Mouse (Mus musculus): ENCODE results near the gene Myo1e.

- no peak for TF ChIP-seq POLR2A (IDR thresholded peaks at IDR 0.05; ENCODE audit: low read depth, low read length)
- no peak for TF ChIP-seq CTCF (IDR thresholded peaks at IDR 0.05; ENCODE audit: extremely low read depth, insufficient read depth, insufficient read length, insufficient replicate concordance)
Observed at GRCm38 (mm10) chr9:70298221-70298620, 91.1 kb downstream of the Myo1e start.

All from spleen, adult 2 months (tissue).